Mouse (Mus musculus): ENCODE data around the gene Ptrh1.

Gene Ptrh1

GRCm38 (mm10) chr2:32756674-32757055, 18.9 kb upstream of the Ptrh1 start:
- DNase-seq (ENCODE audit: low spot score in 2 of 2): no peak

- DNase-seq (ENCODE audit: low spot score in 2 of 2): peak; percentile 94 to 96
These were observed 18.3 kb upstream of the Ptrh1 start, which contains the start of gene Tor2a for GRCm38 (mm10) chr2:32757056-32757845. Gene Tor2a, plus strand, starts transcription at chr2:32757234.

- DNase-seq (ENCODE audit: low spot score in 2 of 2): no peak
These were observed 17.1 kb upstream of the Ptrh1 start for GRCm38 (mm10) chr2:32758503-32758902.

GRCm38 (mm10) chr2:32759001-32759400, 16.6 kb upstream of the Ptrh1 start:
- no peak for DNase-seq (ENCODE audit: low spot score in 2 of 2)

GRCm38 (mm10) chr2:32761361-32761760, 14.2 kb upstream of the Ptrh1 start:
- no peak for DNase-seq (ENCODE audit: low spot score in 2 of 2)

GRCm38 (mm10) chr2:32761859-32762258, 13.7 kb upstream of the Ptrh1 start:
- no peak for DNase-seq (ENCODE audit: low spot score in 2 of 2)

- no peak for DNase-seq (ENCODE audit: low spot score in 2 of 2)
These were observed 12.2 kb upstream of the Ptrh1 start for GRCm38 (mm10) chr2:32763353-32763752.

- DNase-seq (ENCODE audit: low spot score in 2 of 2): no peak
These were observed 8.3 kb upstream of the Ptrh1 start for GRCm38 (mm10) chr2:32767241-32767640.

GRCm38 (mm10) chr2:32768661-32769285, 6.8 kb upstream of the Ptrh1 start:
- DNase-seq (ENCODE audit: low spot score in 2 of 2): no peak

- DNase-seq (ENCODE audit: low spot score in 2 of 2): no peak
These were observed 6.1 kb upstream of the Ptrh1 start for GRCm38 (mm10) chr2:32769327-32770085.

GRCm38 (mm10) chr2:32771886-32772285, 3.7 kb upstream of the Ptrh1 start:
- no peak for DNase-seq (ENCODE audit: low spot score in 2 of 2)

GRCm38 (mm10) chr2:32772626-32773279, 2.8 kb upstream of the Ptrh1 start:
- DNase-seq (ENCODE audit: low spot score in 2 of 2): no peak

GRCm38 (mm10) chr2:32776192-32776591, 606 bp downstream of the Ptrh1 start:
- no peak for DNase-seq (ENCODE audit: low spot score in 2 of 2)

GRCm38 (mm10) chr2:32778081-32778480, 2.5 kb downstream of the Ptrh1 start:
- DNase-seq (ENCODE audit: low spot score in 2 of 2): no peak

GRCm38 (mm10) chr2:32779131-32779530, 3.5 kb downstream of the Ptrh1 start:
- DNase-seq (ENCODE audit: low spot score in 2 of 2): peak in 1 of 2 experiments; percentile 48

GRCm38 (mm10) chr2:32779714-32780113, 4.1 kb downstream of the Ptrh1 start:
- no peak for DNase-seq (ENCODE audit: low spot score in 2 of 2)

- no peak for DNase-seq (ENCODE audit: low spot score in 2 of 2)
These were observed 6.1 kb downstream of the Ptrh1 start for GRCm38 (mm10) chr2:32781710-32782109.

GRCm38 (mm10) chr2:32784048-32784681, 8.6 kb downstream of the Ptrh1 start, which contains the start of gene Cfap157:
Gene Cfap157, minus strand, starts transcription at chr2:32784428.
- DNase-seq (ENCODE audit: low spot score in 2 of 2): no peak

GRCm38 (mm10) chr2:32787176-32787575, 11.6 kb downstream of the Ptrh1 start:
- no peak for DNase-seq (ENCODE audit: low spot score in 2 of 2)

GRCm38 (mm10) chr2:32788581-32788980, 13.0 kb downstream of the Ptrh1 start:
- no peak for DNase-seq (ENCODE audit: low spot score in 2 of 2)

GRCm38 (mm10) chr2:32791297-32791696, 15.7 kb downstream of the Ptrh1 start:
- no peak for DNase-seq (ENCODE audit: low spot score in 2 of 2)

Measured in frontal cortex, postnatal 10 days (tissue).